Mouse (Mus musculus) MN1 (cell line): ENCODE data around the gene Ubl7.

Experiments used
- DNase-seq: peaks from one replicate; pipeline ENCODE4 v3.0.0-alpha.2; 2016; ENCODE audit warnings: low spot score

Ubl7 gene

GRCm38 (mm10) chr9:57948333-57948931 is 37.7 kb downstream of the Ubl7 start:
- no peak for DNase-seq

GRCm38 (mm10) chr9:57949102-57949704 is 38.4 kb downstream of the Ubl7 start:
- DNase-seq: no peak

GRCm38 (mm10) chr9:57949879-57950278 is 39.1 kb downstream of the Ubl7 start:
- DNase-seq: no peak

GRCm38 (mm10) chr9:57950519-57950918 is 39.7 kb downstream of the Ubl7 start:
- DNase-seq: no peak

- DNase-seq: no peak
Observed at GRCm38 (mm10) chr9:57951993-57952392, 41.2 kb downstream of the Ubl7 start.

GRCm38 (mm10) chr9:57954962-57955744 is 44.4 kb downstream of the Ubl7 start:
- DNase-seq: no peak

GRCm38 (mm10) chr9:57955764-57956163 is 45.0 kb downstream of the Ubl7 start:
- DNase-seq: no peak

GRCm38 (mm10) chr9:57956196-57956837 is 45.5 kb downstream of the Ubl7 start:
- DNase-seq: no peak

- no peak for DNase-seq
Observed at GRCm38 (mm10) chr9:57956838-57957236, 46.1 kb downstream of the Ubl7 start.

- no peak for DNase-seq
Observed at GRCm38 (mm10) chr9:57958615-57959014, 47.8 kb downstream of the Ubl7 start.

GRCm38 (mm10) chr9:57959399-57959798 is 48.6 kb downstream of the Ubl7 start:
- DNase-seq: no peak

GRCm38 (mm10) chr9:57959886-57960866 is 49.4 kb downstream of the Ubl7 start:
- no peak for DNase-seq

GRCm38 (mm10) chr9:57961226-57961625 is 50.4 kb downstream of the Ubl7 start:
- no peak for DNase-seq

- DNase-seq: no peak
Observed at GRCm38 (mm10) chr9:57961863-57962778, 51.3 kb downstream of the Ubl7 start.

- no peak for DNase-seq
Observed at GRCm38 (mm10) chr9:57963249-57963997, 52.6 kb downstream of the Ubl7 start.

GRCm38 (mm10) chr9:57963998-57964395 is 53.2 kb downstream of the Ubl7 start:
- DNase-seq: no peak

GRCm38 (mm10) chr9:57964528-57965250 is 53.9 kb downstream of the Ubl7 start:
- DNase-seq: no peak

- DNase-seq: no peak
Observed at GRCm38 (mm10) chr9:57965281-57966185, 54.8 kb downstream of the Ubl7 start.
